Mouse (Mus musculus): ENCODE data around the gene Uqcrfs1. TPM values are rescaled to one million over a fixed set of nuclear protein-coding genes. Genes with fewer than 3 reads are reported as not detected.

Gene Uqcrfs1
- polyA plus RNA-seq, 1 experiment, result 78.2 TPM

DNA sequence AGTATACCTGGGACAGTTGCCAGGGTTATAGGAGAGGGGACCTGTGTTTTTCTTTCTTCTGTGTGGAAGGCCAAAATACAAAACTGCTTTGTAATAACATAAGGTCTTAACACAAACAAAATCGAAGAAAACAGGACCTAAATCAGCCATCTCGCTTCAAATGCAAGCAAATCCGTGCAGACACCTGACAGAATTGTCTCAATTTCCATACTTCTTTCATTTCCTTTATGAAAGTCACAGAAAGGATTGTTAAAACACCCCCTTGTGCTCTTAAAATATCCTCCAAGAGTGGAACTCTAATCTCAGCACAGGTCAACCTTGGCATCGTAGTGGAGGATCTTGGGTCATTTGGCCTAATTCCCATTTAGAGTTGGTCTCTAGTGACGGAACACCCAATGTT lies 14.9 kb upstream of the Uqcrfs1 start:
- H3K4me3 ChIP-seq (ENCODE audit: insufficient read depth, low read length), result no peak overlapping the region
- no peaks in the 10 kb centered on the region for H3K4me1 ChIP-seq (ENCODE audit: control insufficient read depth, insufficient read depth, low read length)
- no peak overlapping the region for H3K27ac ChIP-seq (ENCODE audit: insufficient read depth, low read length)
- TF ChIP-seq POLR2A (IDR thresholded peaks at IDR 0.05; ENCODE audit: low read depth, low read length) (no peak), CTCF (IDR thresholded peaks at IDR 0.05; ENCODE audit: borderline replicate concordance, insufficient read depth, low read length) (no peak)

DNA sequence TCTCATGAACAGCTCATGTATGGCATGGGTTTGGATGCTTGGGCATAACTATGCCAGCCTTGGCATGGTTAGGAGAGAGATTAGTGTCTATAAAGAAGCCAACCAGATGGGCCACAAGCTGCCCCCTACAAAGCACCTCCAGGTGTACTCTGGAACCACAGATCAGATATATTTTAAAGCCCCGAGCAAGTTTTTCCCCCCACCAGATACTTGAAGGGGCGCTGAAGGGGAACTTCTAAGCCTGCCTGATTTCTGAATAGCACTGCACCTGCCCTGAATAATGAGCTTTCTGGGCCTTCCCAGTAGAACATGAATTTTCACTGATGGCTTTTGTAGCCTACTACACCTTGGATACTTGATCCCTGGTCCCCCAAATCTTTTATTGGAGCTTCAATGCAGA lies 12.6 kb upstream of the Uqcrfs1 start:
- TF ChIP-seq CTCF (IDR thresholded peaks at IDR 0.05; ENCODE audit: borderline replicate concordance, insufficient read depth, low read length), result no peak
- TF ChIP-seq POLR2A (IDR thresholded peaks at IDR 0.05; ENCODE audit: low read depth, low read length), result no peak
- no peaks in the 10 kb centered on the region for H3K4me1 ChIP-seq (ENCODE audit: control insufficient read depth, insufficient read depth, low read length)

DNA sequence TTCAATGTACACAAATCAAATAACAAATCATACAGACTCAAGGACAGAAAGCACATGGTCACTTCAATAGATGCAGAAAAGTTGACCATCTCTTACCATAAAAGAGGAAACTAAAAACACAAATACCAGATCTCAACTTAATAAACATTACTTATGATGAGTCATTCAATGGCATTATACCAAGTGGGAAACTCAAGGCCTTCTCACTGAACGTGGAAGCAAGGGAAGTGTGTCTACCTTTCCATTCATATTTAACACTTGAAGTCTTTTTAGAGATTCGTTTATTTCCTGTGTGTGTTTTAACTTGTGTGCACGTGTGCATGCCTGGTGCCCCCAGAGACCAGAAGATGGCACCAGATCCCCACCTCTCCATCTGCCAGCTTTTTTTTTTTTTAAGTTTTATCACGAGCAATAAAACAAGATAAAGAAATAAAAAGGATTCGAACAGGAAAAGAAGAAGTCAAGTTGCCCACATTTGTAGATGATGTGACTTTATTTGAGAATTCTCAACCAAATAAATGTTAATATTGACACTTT lies 8.0 kb upstream of the Uqcrfs1 start:
- Histone ChIP-seq H3K27ac (ENCODE audit: insufficient read depth, low read length) (no peak overlapping the region), H3K4me1 (ENCODE audit: control insufficient read depth, insufficient read depth, low read length) (no peaks in the 10 kb centered on the region), H3K4me3 (ENCODE audit: insufficient read depth, low read length) (no peak overlapping the region)
- TF ChIP-seq POLR2A (IDR thresholded peaks at IDR 0.05; ENCODE audit: low read depth, low read length) (no peak), CTCF (IDR thresholded peaks at IDR 0.05; ENCODE audit: borderline replicate concordance, insufficient read depth, low read length) (no peak)

More for the DNA sequence above, 12.6 kb upstream of the Uqcrfs1 start:
- no peak overlapping the region for H3K4me3 ChIP-seq (ENCODE audit: insufficient read depth, low read length)
- no peak overlapping the region for H3K27ac ChIP-seq (ENCODE audit: insufficient read depth, low read length)

- Histone ChIP-seq H3K27ac (ENCODE audit: insufficient read depth, low read length) (no peak overlapping the region), H3K4me1 (ENCODE audit: control insufficient read depth, insufficient read depth, low read length) (no peaks in the 10 kb centered on the region), H3K4me3 (ENCODE audit: insufficient read depth, low read length) (no peak overlapping the region)
- no peak for TF ChIP-seq POLR2A (IDR thresholded peaks at IDR 0.05; ENCODE audit: low read depth, low read length)
- no peak for TF ChIP-seq CTCF (IDR thresholded peaks at IDR 0.05; ENCODE audit: borderline replicate concordance, insufficient read depth, low read length)
Measured at GRCm38 (mm10) chr13:30549339-30549738, 4.2 kb upstream of the Uqcrfs1 start.

DNA sequence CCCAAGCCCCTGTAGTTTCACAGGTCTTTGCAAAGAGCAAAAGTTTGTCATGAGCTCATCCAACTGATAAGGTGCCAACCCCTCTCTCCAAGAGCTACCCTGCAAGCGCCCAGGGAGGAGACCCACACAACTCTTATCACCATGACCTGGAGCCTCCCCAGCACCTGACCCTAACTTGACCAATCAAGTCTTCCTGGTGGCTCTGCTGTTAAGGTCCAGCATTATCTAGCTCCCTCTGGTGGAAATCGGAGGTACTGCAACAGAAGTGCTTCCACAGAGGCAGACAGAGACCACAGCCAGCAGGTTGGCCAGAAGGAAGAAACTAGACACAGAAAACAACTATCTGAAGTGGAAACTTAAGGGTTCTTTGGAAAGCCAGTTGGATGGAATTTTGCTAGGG lies 3.7 kb upstream of the Uqcrfs1 start:
- Histone ChIP-seq H3K27ac (ENCODE audit: insufficient read depth, low read length) (no peak overlapping the region), H3K4me3 (ENCODE audit: insufficient read depth, low read length) (no peak overlapping the region), H3K4me1 (ENCODE audit: control insufficient read depth, insufficient read depth, low read length) (peaks cover under 1% of the 10 kb centered on the region; the same call in 1 of the 2 replicates)
- TF ChIP-seq CTCF (IDR thresholded peaks at IDR 0.05; ENCODE audit: borderline replicate concordance, insufficient read depth, low read length) (peak; percentile 49; the same call in 1 of the 2 replicates), POLR2A (IDR thresholded peaks at IDR 0.05; ENCODE audit: low read depth, low read length) (no peak)

DNA sequence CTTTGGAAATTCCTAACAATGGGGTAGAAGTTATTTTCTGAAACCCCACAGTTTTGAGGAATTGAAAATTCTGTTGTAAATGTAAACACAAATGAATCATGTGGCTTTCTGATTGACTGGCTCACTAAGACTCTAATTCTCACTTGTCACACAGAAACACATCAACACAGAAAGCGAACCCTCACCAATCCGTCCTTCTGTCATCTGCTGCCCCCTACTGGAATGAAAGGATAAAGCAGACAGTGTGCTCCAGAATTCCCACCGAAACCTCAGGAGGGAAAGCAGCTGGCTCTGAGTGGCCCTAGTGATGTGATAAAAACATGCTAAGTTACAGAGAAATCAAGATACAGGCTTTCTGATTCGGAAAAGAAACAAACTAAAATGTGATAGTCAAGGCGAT lies 14.4 kb downstream of the Uqcrfs1 start:
- TF ChIP-seq CTCF (IDR thresholded peaks at IDR 0.05; ENCODE audit: borderline replicate concordance, insufficient read depth, low read length) (0 out of 2 replicates have a peak, but pooled peaks have one; percentile 30), POLR2A (IDR thresholded peaks at IDR 0.05; ENCODE audit: low read depth, low read length) (no peak)
- Histone ChIP-seq H3K27ac (ENCODE audit: insufficient read depth, low read length) (no peak overlapping the region), H3K4me3 (ENCODE audit: insufficient read depth, low read length) (no peak overlapping the region), H3K4me1 (ENCODE audit: control insufficient read depth, insufficient read depth, low read length) (no peaks in the 10 kb centered on the region)

- H3K4me1 ChIP-seq (ENCODE audit: control insufficient read depth, insufficient read depth, low read length), result no peaks in the 10 kb centered on the region
- TF ChIP-seq CTCF (IDR thresholded peaks at IDR 0.05; ENCODE audit: borderline replicate concordance, insufficient read depth, low read length), result no peak
- TF ChIP-seq POLR2A (IDR thresholded peaks at IDR 0.05; ENCODE audit: low read depth, low read length), result no peak
- H3K4me3 ChIP-seq (ENCODE audit: insufficient read depth, low read length), result no peak overlapping the region
- H3K27ac ChIP-seq (ENCODE audit: insufficient read depth, low read length), result no peak overlapping the region
Measured at GRCm38 (mm10) chr13:30524961-30525360, 20.2 kb downstream of the Uqcrfs1 start.

DNA sequence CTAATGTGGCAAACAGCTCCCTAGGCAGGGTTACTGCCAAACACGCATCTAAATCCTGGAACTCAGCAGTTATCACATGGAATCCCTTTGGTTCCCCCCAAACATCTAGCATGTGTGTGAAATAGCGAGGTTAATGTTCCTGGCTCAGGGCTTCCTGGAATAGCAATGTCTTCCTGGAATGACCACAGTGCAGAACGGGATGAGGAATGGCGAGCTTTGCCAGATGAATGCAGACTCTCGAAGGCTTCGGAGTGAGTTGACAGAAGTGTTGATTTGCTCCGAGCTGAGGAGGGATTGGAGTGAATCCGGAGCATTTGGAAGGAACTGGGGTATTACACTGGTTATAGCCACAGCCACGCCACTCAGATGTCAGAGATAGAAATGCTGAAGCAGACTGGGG lies 21.2 kb downstream of the Uqcrfs1 start:
- Histone ChIP-seq H3K4me1 (ENCODE audit: control insufficient read depth, insufficient read depth, low read length) (no peaks in the 10 kb centered on the region), H3K27ac (ENCODE audit: insufficient read depth, low read length) (peak overlapping the region; percentile 55), H3K4me3 (ENCODE audit: insufficient read depth, low read length) (no peak overlapping the region)
- TF ChIP-seq CTCF (IDR thresholded peaks at IDR 0.05; ENCODE audit: borderline replicate concordance, insufficient read depth, low read length) (no peak), POLR2A (IDR thresholded peaks at IDR 0.05; ENCODE audit: low read depth, low read length) (no peak)

DNA sequence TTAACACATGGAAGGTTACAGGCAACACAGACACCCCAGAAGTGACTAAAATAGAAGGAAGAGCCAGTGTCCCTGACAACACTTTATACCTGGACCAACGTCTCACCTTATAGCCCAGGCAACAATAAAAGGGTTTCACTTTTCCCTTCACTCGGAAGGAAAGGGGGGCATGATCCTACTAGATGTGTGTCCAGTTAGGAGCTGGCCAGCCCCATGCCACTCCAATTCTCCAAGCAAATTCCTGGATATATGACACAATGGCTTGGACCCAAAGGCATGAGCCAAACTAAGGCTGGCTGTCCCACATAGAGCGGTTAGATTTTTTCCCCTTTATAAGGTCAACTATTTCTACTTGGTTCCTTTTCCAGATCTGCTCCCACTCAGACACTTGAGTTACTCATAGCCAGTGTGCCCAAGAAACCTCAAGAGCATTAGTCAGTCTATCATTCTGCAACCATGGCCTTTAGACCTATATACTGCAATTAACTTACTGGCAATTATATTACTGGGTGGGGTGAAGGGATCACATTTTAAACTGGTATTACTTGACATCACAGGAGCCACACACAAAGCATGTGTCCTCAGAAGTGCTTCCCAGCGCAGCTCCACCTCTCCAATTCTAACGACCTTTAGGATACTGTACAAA lies 21.8 kb downstream of the Uqcrfs1 start:
- H3K27ac ChIP-seq (ENCODE audit: insufficient read depth, low read length), result peak overlapping the region; percentile 55
- no peak overlapping the region for H3K4me3 ChIP-seq (ENCODE audit: insufficient read depth, low read length)
- H3K4me1 ChIP-seq (ENCODE audit: control insufficient read depth, insufficient read depth, low read length), result no peaks in the 10 kb centered on the region
- TF ChIP-seq POLR2A (IDR thresholded peaks at IDR 0.05; ENCODE audit: low read depth, low read length) (no peak), CTCF (IDR thresholded peaks at IDR 0.05; ENCODE audit: borderline replicate concordance, insufficient read depth, low read length) (no peak)

GRCm38 (mm10) chr13:30521282-30521902 lies 23.8 kb downstream of the Uqcrfs1 start:
- Histone ChIP-seq H3K27ac (ENCODE audit: insufficient read depth, low read length) (no peak overlapping the region), H3K4me1 (ENCODE audit: control insufficient read depth, insufficient read depth, low read length) (no peaks in the 10 kb centered on the region), H3K4me3 (ENCODE audit: insufficient read depth, low read length) (no peak overlapping the region)
- TF ChIP-seq POLR2A (IDR thresholded peaks at IDR 0.05; ENCODE audit: low read depth, low read length) (no peak), CTCF (IDR thresholded peaks at IDR 0.05; ENCODE audit: borderline replicate concordance, insufficient read depth, low read length) (no peak)
